Mouse (Mus musculus) mouse embryonic stem cell (cell line): Measurements from ENCODE around the gene Sptssb.

Source experiments
- in situ Hi-C, 2 experiments: fragments of 300-500 bp; cut with MboI; formaldehyde crosslinking; loops; 1 replicate in 1 of 2; 3 replicates in 1 of 2; pipeline ENCODE4 v1.14.3; 2019 to 2020; ENCODE audit warnings: low sequenced_read_pairs in 2 of 2, low pct_unique_long_range_greater_than_20kb in 1 of 2, mixed read lengths in 1 of 2; ENCODE audit not compliant: unreplicated experiment in 1 of 2

Gene Sptssb

DNA sequence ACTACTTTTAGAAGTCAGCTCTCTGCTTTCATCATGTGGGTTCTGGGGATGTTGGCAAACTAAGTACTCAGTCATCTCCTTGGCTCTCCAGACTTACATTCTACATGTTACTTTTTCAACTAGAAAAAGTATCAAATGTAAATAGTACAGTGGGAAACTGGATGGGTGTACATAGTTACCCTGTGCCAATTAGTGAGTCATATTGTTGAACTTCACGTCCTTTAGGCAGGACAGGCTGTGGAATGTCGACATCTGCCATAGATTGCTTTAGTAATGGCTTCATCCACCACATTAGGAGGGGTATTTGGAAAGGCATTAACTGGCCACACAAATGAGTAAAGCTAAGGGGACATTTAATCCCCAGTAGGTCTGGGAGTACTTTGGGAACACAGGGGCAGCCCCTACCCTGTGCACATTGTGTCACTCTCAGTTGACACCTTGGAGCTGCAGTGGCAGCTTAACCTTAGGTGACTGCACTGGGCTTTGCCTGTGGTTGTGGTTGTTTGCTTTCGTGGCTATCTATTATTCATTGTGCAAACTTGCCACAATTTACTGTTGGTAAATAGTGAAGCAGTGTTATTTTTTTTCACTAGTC is 66.8 kb downstream of the Sptssb start:
- in situ Hi-C loops = no loop called here

DNA sequence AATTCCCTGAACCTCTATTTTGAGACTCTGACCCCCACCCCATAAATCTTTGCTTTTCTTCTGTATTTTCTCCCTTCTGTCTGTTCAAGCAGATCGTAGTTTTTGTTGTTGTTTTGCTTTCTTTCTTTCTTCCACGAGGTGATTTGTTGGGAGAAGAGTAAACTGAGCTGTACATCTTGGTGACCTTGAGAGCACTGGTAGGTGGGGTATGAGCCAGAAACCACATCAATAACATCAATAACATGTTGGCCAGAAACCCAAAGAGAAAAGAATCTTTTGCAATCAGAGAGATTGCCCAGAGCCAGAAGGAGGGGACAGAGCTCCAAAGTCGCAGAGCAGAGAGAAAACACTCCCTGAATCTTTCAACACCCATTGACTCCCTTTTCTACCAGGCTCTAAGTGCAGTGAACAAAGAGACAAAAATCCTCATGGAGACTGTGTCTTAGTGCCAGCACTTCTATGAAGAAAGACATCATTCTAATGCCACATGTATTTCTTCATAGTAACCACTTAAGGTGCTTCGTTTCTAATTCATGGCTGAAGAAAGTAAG is 80.4 kb downstream of the Sptssb start:
- in situ Hi-C loops = loop anchor here in 1 of 2 experiments (10.0 kb wide), 1 partner anchor 115 kb away; no protein-coding TSS in a partner anchor

DNA sequence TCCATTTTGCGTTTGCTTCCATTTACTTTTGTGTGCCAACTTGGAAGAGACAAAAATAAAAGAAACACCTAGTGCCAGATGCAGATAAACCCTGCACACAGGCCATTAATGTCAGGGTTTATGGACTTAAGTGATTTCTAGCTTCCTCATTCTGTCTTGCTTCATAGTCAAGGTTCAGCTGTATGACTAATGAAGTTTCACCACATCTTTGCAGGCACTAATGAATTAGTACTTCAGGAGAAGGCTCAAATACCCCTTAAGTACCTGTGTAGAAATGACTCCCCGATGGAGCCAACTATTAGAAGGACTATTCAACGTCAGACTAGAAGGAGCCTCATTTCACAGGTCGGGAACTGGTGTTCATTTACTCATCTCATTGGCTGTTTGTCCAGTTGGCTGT is 86.4 kb downstream of the Sptssb start:
- in situ Hi-C loops = loop anchor here in 1 of 2 experiments (10.0 kb wide), 1 partner anchor 121 kb away; no protein-coding TSS in a partner anchor
